Mouse (Mus musculus): ENCODE data around the gene Napb.

The Napb gene

GRCm38 (mm10) chr2:148687971-148688370 is 44.3 kb downstream of the Napb start:
- DNase-seq (ENCODE audit: low spot score), result no peak

GRCm38 (mm10) chr2:148686862-148687261 is 45.4 kb downstream of the Napb start:
- no peak for DNase-seq (ENCODE audit: low spot score)

GRCm38 (mm10) chr2:148685709-148686108 is 46.6 kb downstream of the Napb start:
- DNase-seq (ENCODE audit: low spot score), result no peak

- no peak for DNase-seq (ENCODE audit: low spot score)
Measured at GRCm38 (mm10) chr2:148684972-148685371, 47.3 kb downstream of the Napb start.

- DNase-seq (ENCODE audit: low spot score), result no peak
Measured at GRCm38 (mm10) chr2:148683031-148683430, 49.2 kb downstream of the Napb start.

- peak; percentile 23 for DNase-seq (ENCODE audit: low spot score)
Measured at GRCm38 (mm10) chr2:148681461-148681891, 50.8 kb downstream of the Napb start.

- DNase-seq (ENCODE audit: low spot score), result peak; percentile 100
Measured at GRCm38 (mm10) chr2:148680775-148681291, 51.4 kb downstream of the Napb start, which contains the start of gene Gzf1. TSS of gene Gzf1 (plus strand) at chr2:148681023.

GRCm38 (mm10) chr2:148679346-148679745 is 52.9 kb downstream of the Napb start:
- DNase-seq (ENCODE audit: low spot score), result peak; percentile 33

- DNase-seq (ENCODE audit: low spot score), result peak; percentile 38
Measured at GRCm38 (mm10) chr2:148677801-148678200, 54.5 kb downstream of the Napb start.

- peak; percentile 100 for DNase-seq (ENCODE audit: low spot score)
Measured at GRCm38 (mm10) chr2:148672199-148673096, 59.8 kb downstream of the Napb start, which contains the start of gene Nxt1. TSS of gene Nxt1 (plus strand) at chr2:148672601.

GRCm38 (mm10) chr2:148663458-148663857 is 68.8 kb downstream of the Napb start:
- no peak for DNase-seq (ENCODE audit: low spot score)

GRCm38 (mm10) chr2:148654961-148655360 is 77.3 kb downstream of the Napb start:
- DNase-seq (ENCODE audit: low spot score), result peak; percentile 64

- DNase-seq (ENCODE audit: low spot score), result no peak
Measured at GRCm38 (mm10) chr2:148650587-148651357, 81.5 kb downstream of the Napb start.

- DNase-seq (ENCODE audit: low spot score), result no peak
Measured at GRCm38 (mm10) chr2:148644421-148645000, 87.8 kb downstream of the Napb start.

Data from urinary bladder, postnatal 25 days (tissue).